Mouse (Mus musculus) right cerebral cortex, adult 18-20 months (tissue): ENCODE data around the gene Pifo.

Source experiments
- DNase-seq: peaks from one replicate; pipeline ENCODE4 v3.0.0; 2022; ENCODE audit warnings: mixed read lengths

Pifo gene

GRCm38 (mm10) chr3:105951348-105951747 lies 63.1 kb downstream of the Pifo start:
- no peak for DNase-seq
